21 mouse cellular contexts compared by ENCODE assay signal in the genomic region with DNA sequence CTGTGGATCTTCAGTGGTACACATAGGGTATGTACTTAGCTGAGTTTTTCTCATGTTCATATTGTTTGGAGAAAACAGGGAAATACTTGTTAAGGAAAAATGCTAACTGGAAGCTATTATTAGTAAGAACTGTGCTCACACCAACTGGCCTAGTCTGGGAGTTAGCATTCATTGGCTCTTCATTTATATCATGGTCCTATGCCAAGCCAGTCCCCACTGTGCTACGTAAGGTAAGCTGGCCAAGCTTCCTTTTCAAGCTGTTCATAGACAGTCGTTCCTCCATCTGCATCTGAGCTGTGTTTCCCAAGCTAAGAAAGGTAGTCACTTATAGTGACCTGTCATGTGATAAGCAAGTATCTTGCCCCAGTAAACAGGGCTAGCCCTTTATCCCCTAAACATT. TPM values are rescaled to one million over a fixed set of nuclear protein-coding genes. Genes with fewer than 3 reads are reported as not detected.
DNase-seq lines count a peak whose midpoint lies in the region; ATAC-seq lines count a peak whose summit lies in the region.
"Had no signal": no experiment of that assay in that cellular context is flagged by ENCODE, and none has a peak within 500 bp of the region (broad histone marks: within the 10 kb centered on the region; RNA-seq: fewer than 3 reads in every experiment).

No protein-coding gene starts in this region.

- no peaks in the 10 kb centered on the region for H3K9me3 ChIP-seq in forebrain, embryonic 14.5 days (replicated peaks; ENCODE audit: control insufficient read depth, low read length)
- H3K9me3 ChIP-seq: G1E; heart, embryonic 10.5 days; limb, embryonic 13.5 days; liver, embryonic 13.5 days; lung, embryonic 15.5 days; midbrain, embryonic 10.5 days had no signal

- no peaks in the 10 kb centered on the region for H3K27me3 ChIP-seq in forebrain, embryonic 14.5 days (replicated peaks; ENCODE audit: control insufficient read depth, insufficient read depth, low read length)
- H3K27me3 ChIP-seq: limb, embryonic 13.5 days; liver, embryonic 13.5 days; lung, embryonic 15.5 days had no signal

- ATAC-seq in cerebellum, adult (ENCODE audit: insufficient number of reproducible peaks, low FRiP score, low TSS enrichment), result no peak
- ATAC-seq in forebrain, embryonic 14.5 days, result no peak
- ATAC-seq: forebrain, postnatal 0 days had no signal

- H3K27ac ChIP-seq in forebrain, embryonic 14.5 days (ENCODE audit: low read depth, low read length), result no peak overlapping the region
- H3K27ac ChIP-seq: gastrocnemius, adult 2 months; heart, embryonic 10.5 days; limb, embryonic 13.5 days; liver, embryonic 13.5 days; lung, embryonic 15.5 days; macrophage; midbrain, embryonic 10.5 days had no signal

- H3K4me1 ChIP-seq in forebrain, embryonic 14.5 days (ENCODE audit: control insufficient read depth, insufficient read depth, low read length), result no peaks in the 10 kb centered on the region
- H3K4me1 ChIP-seq: heart, embryonic 10.5 days; limb, embryonic 13.5 days; liver, embryonic 13.5 days; lung, embryonic 15.5 days; midbrain, embryonic 10.5 days had no signal

- H3K36me3 ChIP-seq in forebrain, embryonic 14.5 days (ENCODE audit: control insufficient read depth, insufficient read depth, low read length), result peaks cover 88% of the 10 kb centered on the region

- DNase-seq in cerebellum, adult 11-12 months, result peak; percentile 65
- peak; percentile 27 for DNase-seq in right cerebral cortex, adult 18-20 months
- DNase-seq in right cerebral cortex, postnatal 25 days, result no peak
- peak; percentile 49 to 53 for DNase-seq in cerebellum, postnatal 36 days
- DNase-seq in right cerebral cortex, postnatal 36 days (ENCODE audit: low spot score in 2 of 2), result peak; percentile 8 to 49
- DNase-seq in forebrain, embryonic 14.5 days (ENCODE audit: low spot score), result no peak
- DNase-seq in ovary, postnatal 10 days (ENCODE audit: low spot score), result no peak
- DNase-seq: adrenal gland, postnatal 25 days; forebrain, postnatal 0 days; gastrocnemius, adult 2 months; kidney, adult 18-20 months; kidney, postnatal 36 days; liver, embryonic 13.5 days; thymus, adult 2 months had no signal

- H3K4me2 ChIP-seq in forebrain, embryonic 14.5 days (ENCODE audit: low read length), result no peak overlapping the region
- H3K4me2 ChIP-seq: limb, embryonic 13.5 days; liver, embryonic 13.5 days; lung, embryonic 15.5 days had no signal

- 90% methylated on average over 2 of the region's 2 CpGs for WGBS in forebrain, embryonic 14.5 days

- no peak overlapping the region for H3K9ac ChIP-seq in forebrain, embryonic 14.5 days (ENCODE audit: low read length)
- H3K9ac ChIP-seq: forebrain, postnatal 0 days; limb, embryonic 13.5 days; liver, embryonic 13.5 days; lung, embryonic 15.5 days had no signal

- no peak overlapping the region for H3K4me3 ChIP-seq in forebrain, embryonic 14.5 days (ENCODE audit: low read depth, low read length)
- H3K4me3 ChIP-seq: gastrocnemius, adult 2 months; heart, embryonic 10.5 days; limb, embryonic 13.5 days; liver, embryonic 13.5 days; lung, embryonic 15.5 days; midbrain, embryonic 10.5 days had no signal

RNA-seq across cellular contexts. Expression of gene Pask, which starts 9.4 kb away (rescaled TPM):
- 5.6 and 6.9 TPM in 2 replicates for polyA plus RNA-seq in forebrain, embryonic 14.5 days (2014; fragmentation: Nextera tagmentation; extraction: Ambion mirVana)

RNA-seq across cellular contexts. Expression of gene Ppp1r7, which starts 10.1 kb away (rescaled TPM):
- 48.9 and 62.4 TPM in 2 replicates for polyA plus RNA-seq in forebrain, embryonic 14.5 days (2014; fragmentation: Nextera tagmentation; extraction: Ambion mirVana)

RNA-seq across cellular contexts. Expression of gene Ano7, which starts 21.0 kb away (rescaled TPM):
- not detected in 2 replicates for polyA plus RNA-seq in forebrain, embryonic 14.5 days (2014; fragmentation: Nextera tagmentation; extraction: Ambion mirVana)
- polyA plus RNA-seq: G1E, macrophage had no signal

RNA-seq across cellular contexts. Expression of gene Mterf4, which starts 47.0 kb away (rescaled TPM):
- 21.9 and 28.0 TPM in 2 replicates for polyA plus RNA-seq in forebrain, embryonic 14.5 days (2014; fragmentation: Nextera tagmentation; extraction: Ambion mirVana)

Comparison
In these comparisons a context has a peak if more than half of its experiments do, and no peak if none do; other contexts are left out.
1. DNase-seq: peak in cerebellum, adult 11-12 months (single experiment), right cerebral cortex, adult 18-20 months (single experiment), cerebellum, postnatal 36 days (2 of 2) and right cerebral cortex, postnatal 36 days (2 of 2); none in right cerebral cortex, postnatal 25 days (single experiment), forebrain, embryonic 14.5 days (single experiment) and ovary, postnatal 10 days (single experiment).